Comparison of ENCODE assay signal across 8 mouse cellular contexts in genomic region chr14:108912021-108912875, GRCm38 (mm10). TPM values are rescaled to one million over a fixed set of nuclear protein-coding genes. Genes with fewer than 3 reads are reported as not detected.
A peak's percentile ranks its signal among the peaks of the same experiment; 100 is the strongest.
DNase-seq lines count a peak whose midpoint lies in the region; ATAC-seq and TF ChIP-seq lines count a peak whose summit lies in the region.

No protein-coding gene starts in this region.

- no peak for TF ChIP-seq POLR2A in olfactory bulb, adult 2 months (IDR thresholded peaks at IDR 0.05; ENCODE audit: insufficient read depth, low read depth, low read length)
- TF ChIP-seq POLR2A in thymus, adult 2 months (IDR thresholded peaks at IDR 0.05; ENCODE audit: control insufficient read depth, extremely low read depth, insufficient read depth, low read length, poor library complexity), result no peak

- no peak for TF ChIP-seq CTCF in intestine, postnatal 0 days (IDR thresholded peaks at IDR 0.05; ENCODE audit: low read depth)
- TF ChIP-seq CTCF in olfactory bulb, adult 2 months (IDR thresholded peaks at IDR 0.05; ENCODE audit: insufficient read depth, low read depth, low read length), result no peak
- TF ChIP-seq CTCF in thymus, adult 2 months (IDR thresholded peaks at IDR 0.05; ENCODE audit: borderline replicate concordance, control insufficient read depth, extremely low read depth, insufficient read depth, low read length, poor library complexity), result no peak

- peak overlapping the region; percentile 54 for H3K4me3 ChIP-seq in forebrain, embryonic 11.5 days (ENCODE audit: low read depth, low read length)
- H3K4me3 ChIP-seq in intestine, postnatal 0 days (ENCODE audit: low read depth, low read length), result peak overlapping the region; percentile 31
- H3K4me3 ChIP-seq in olfactory bulb, adult 2 months (ENCODE audit: insufficient read depth, low read depth, low read length), result peak overlapping the region; percentile 63
- no peak overlapping the region for H3K4me3 ChIP-seq in thymus, adult 2 months (ENCODE audit: control insufficient read depth, insufficient read depth, low read length)

- peak overlapping the region; percentile 64 for H3K4me2 ChIP-seq in forebrain, embryonic 11.5 days (ENCODE audit: low read depth, low read length, severe bottlenecking)
- H3K4me2 ChIP-seq in intestine, postnatal 0 days (replicated peaks; ENCODE audit: low read depth), result peak overlapping the region; percentile 55

- peak overlapping the region; percentile 65 for H3K9ac ChIP-seq in forebrain, embryonic 11.5 days (ENCODE audit: low read length)
- H3K9ac ChIP-seq in intestine, postnatal 0 days (ENCODE audit: low read depth, low read length), result no peak overlapping the region

- WGBS in forebrain, embryonic 11.5 days, result 1% methylated on average over 24 of the region's 24 CpGs
- 5% methylated on average over 24 of the region's 24 CpGs for WGBS in intestine, postnatal 0 days
- under 1% methylated on average over 24 of the region's 24 CpGs for WGBS in olfactory bulb, adult 2 months
- 10% methylated on average over 24 of the region's 24 CpGs for WGBS in thymus, adult 2 months

- no peaks in the 10 kb centered on the region for H3K9me3 ChIP-seq in forebrain, embryonic 11.5 days (ENCODE audit: control insufficient read depth, low read length)
- no peaks in the 10 kb centered on the region for H3K9me3 ChIP-seq in intestine, postnatal 0 days (ENCODE audit: control insufficient read depth)

- H3K27ac ChIP-seq in forebrain, embryonic 11.5 days (ENCODE audit: low read depth, low read length), result no peak overlapping the region
- H3K27ac ChIP-seq in intestine, postnatal 0 days (ENCODE audit: low read depth, low read length), result no peak overlapping the region
- H3K27ac ChIP-seq in olfactory bulb, adult 2 months (ENCODE audit: insufficient read depth, low read depth, low read length), result peak overlapping the region; percentile 54
- H3K27ac ChIP-seq in thymus, adult 2 months (ENCODE audit: control insufficient read depth, insufficient read depth, low read length), result no peak overlapping the region

- intact Hi-C loops in left cerebral cortex, postnatal 10 days (cut with DNase I), result loop anchor here (5.0 kb wide), 1 partner anchor 105 kb away; no protein-coding TSS in a partner anchor

- no peaks in the 10 kb centered on the region for H3K27me3 ChIP-seq in forebrain, embryonic 11.5 days (ENCODE audit: control insufficient read depth, insufficient read depth, low read length)
- H3K27me3 ChIP-seq in intestine, postnatal 0 days (replicated peaks; ENCODE audit: control insufficient read depth, insufficient read depth, low read length), result peaks cover 20% of the 10 kb centered on the region; the same call in 1 of the 2 replicates
- no peaks in the 10 kb centered on the region for H3K27me3 ChIP-seq in thymus, adult 2 months (ENCODE audit: control insufficient read depth, insufficient read depth, low read length)

- ATAC-seq in forebrain, embryonic 11.5 days (replicated peaks; ENCODE audit: low FRiP score), result peak; percentile 14; the same call in 1 of the 2 replicates
- no peak for ATAC-seq in intestine, postnatal 0 days
- no peak for ATAC-seq in erythroblast, adult 5-6 weeks (replicated peaks; ENCODE audit: low FRiP score, poor library complexity, severe bottlenecking)

- H3K4me1 ChIP-seq in forebrain, embryonic 11.5 days (replicated peaks; ENCODE audit: control insufficient read depth, insufficient read depth, low read length), result peaks cover 8% of the 10 kb centered on the region
- H3K4me1 ChIP-seq in intestine, postnatal 0 days (replicated peaks; ENCODE audit: control insufficient read depth, insufficient read depth, low read length), result no peaks in the 10 kb centered on the region
- no peaks in the 10 kb centered on the region for H3K4me1 ChIP-seq in olfactory bulb, adult 2 months (ENCODE audit: control insufficient read depth, insufficient read depth, low read length)
- H3K4me1 ChIP-seq in thymus, adult 2 months (replicated peaks; ENCODE audit: control insufficient read depth, insufficient read depth, low read length), result no peaks in the 10 kb centered on the region

- peak; percentile 17 for DNase-seq in ovary, postnatal 36 days (ENCODE audit: low spot score)
- DNase-seq in ovary, postnatal 14 days (ENCODE audit: low spot score), result no peak
- DNase-seq in forebrain, embryonic 11.5 days (ENCODE audit: low spot score), result peak; percentile 73
- peak; percentile 39 to 78 for DNase-seq in left cerebral cortex, postnatal 10 days (ENCODE audit: extremely low spot score in 1 of 2, low spot score in 2 of 2)
- no peak for DNase-seq in thymus, adult 2 months

- H3K36me3 ChIP-seq in forebrain, embryonic 11.5 days (ENCODE audit: control insufficient read depth, insufficient read depth, low read length), result no peaks in the 10 kb centered on the region
- H3K36me3 ChIP-seq in intestine, postnatal 0 days (ENCODE audit: control insufficient read depth, insufficient read depth), result no peaks in the 10 kb centered on the region
- H3K36me3 ChIP-seq in thymus, adult 2 months (ENCODE audit: control insufficient read depth, insufficient read depth, low read length), result no peaks in the 10 kb centered on the region

RNA-seq across cellular contexts. Expression of gene Slitrk1, which starts 1.7 kb away (rescaled TPM):
- 6.9 and 7.3 TPM in 2 replicates for polyA plus RNA-seq in forebrain, embryonic 11.5 days (2014; fragmentation: Nextera tagmentation; extraction: Ambion mirVana)
- polyA plus RNA-seq in intestine, postnatal 0 days (2015; fragmentation: Nextera tagmentation; extraction: Ambion mirVana), result 0.25 and 0.39 TPM in 2 replicates
- total RNA-seq in left cerebral cortex, postnatal 10 days (2021), result 10 to 100 TPM; 61.1 to 65.5 TPM
- polyA plus RNA-seq in olfactory bulb, adult 2 months (2012; ENCODE audit: insufficient read depth, insufficient read length, low replicate concordance, missing spikeins), result not detected in 2 replicates
- total RNA-seq in erythroblast, adult 5-6 weeks (2015; ENCODE audit: low replicate concordance), result not detected in 2 replicates
- total RNA-seq in erythroblast, adult 5-6 weeks (2017; ENCODE audit: low replicate concordance), result not detected in 2 replicates
- polyA plus RNA-seq in thymus, adult 2 months (2012; rRNA removed), result 0.03 TPM in 1 of 2 replicates, not detected in the other

Comparison
In these comparisons a context has a peak if more than half of its experiments do, and no peak if none do; other contexts are left out.
1. DNase-seq: peak in ovary, postnatal 36 days (single experiment), forebrain, embryonic 11.5 days (single experiment) and left cerebral cortex, postnatal 10 days (2 of 2); none in ovary, postnatal 14 days (single experiment) and thymus, adult 2 months (single experiment).